Mouse (Mus musculus) layer of hippocampus, postnatal 14 days (tissue): Measurements from ENCODE around the gene Txn1. TPM values are rescaled to one million over a fixed set of nuclear protein-coding genes. Genes with fewer than 3 reads are reported as not detected.
A peak's percentile ranks its signal among the peaks of the same experiment; 100 is the strongest.

Source experiments
- DNase-seq, 2 experiments: peaks; one replicate each; pipeline ENCODE4 v3.0.0; 2021 to 2022; ENCODE audit warnings: low spot score in 2 of 2, mixed read lengths in 1 of 2
- total RNA-seq, 2 experiments: library from RNA; stranded (reverse); gene quantifications; 2 replicates each; pipeline ENCODE4 v1.2.3; 2021

Txn1 gene
- total RNA-seq, 2 experiments from 2014 or later, result 151 to 152 TPM

DNA sequence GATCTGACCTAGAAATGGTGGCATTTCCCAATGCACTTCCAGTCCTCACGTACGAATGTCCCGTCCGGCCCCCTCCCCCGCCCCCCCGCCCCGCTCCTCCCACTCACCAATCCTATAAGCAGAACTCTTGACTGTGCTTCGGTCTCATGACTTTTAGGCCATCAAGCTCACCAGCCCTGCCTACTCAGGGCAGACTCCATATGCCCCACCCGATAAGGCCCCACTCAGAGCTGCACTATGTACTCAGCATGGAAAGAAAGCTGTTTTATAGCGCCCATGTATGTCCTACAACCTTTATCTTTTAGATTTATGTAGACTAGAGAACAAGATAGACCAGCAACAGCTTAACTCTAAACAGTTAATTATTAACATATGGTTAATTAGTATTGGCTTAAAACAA, 9.2 kb downstream of the Txn1 start:
- no peak for DNase-seq

GRCm38 (mm10) chr4:57942892-57943291, 13.3 kb downstream of the Txn1 start:
- DNase-seq, result no peak

GRCm38 (mm10) chr4:57940631-57941030, 15.6 kb downstream of the Txn1 start:
- DNase-seq, result no peak

DNA sequence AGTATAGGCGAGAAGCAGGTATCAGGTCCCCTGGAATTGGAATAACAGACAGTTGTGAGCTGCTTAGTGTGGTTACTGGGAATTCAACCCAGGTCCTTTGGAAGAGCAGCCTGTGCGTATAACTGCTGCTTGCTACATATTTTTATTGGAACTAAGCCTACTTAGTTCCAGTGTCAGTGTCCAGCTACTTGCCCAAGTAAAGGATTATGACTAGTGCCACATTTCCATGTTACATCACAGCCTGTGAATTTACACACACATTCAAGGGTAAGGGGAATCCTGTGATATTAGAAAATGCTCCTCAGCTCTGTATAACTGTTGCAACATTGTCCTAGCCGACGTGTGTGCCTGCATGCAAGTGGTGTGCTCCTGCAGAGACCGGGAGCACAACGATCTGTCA, 18.9 kb downstream of the Txn1 start:
- no peak for DNase-seq

GRCm38 (mm10) chr4:57934181-57934580, 22.0 kb downstream of the Txn1 start:
- no peak for DNase-seq

DNA sequence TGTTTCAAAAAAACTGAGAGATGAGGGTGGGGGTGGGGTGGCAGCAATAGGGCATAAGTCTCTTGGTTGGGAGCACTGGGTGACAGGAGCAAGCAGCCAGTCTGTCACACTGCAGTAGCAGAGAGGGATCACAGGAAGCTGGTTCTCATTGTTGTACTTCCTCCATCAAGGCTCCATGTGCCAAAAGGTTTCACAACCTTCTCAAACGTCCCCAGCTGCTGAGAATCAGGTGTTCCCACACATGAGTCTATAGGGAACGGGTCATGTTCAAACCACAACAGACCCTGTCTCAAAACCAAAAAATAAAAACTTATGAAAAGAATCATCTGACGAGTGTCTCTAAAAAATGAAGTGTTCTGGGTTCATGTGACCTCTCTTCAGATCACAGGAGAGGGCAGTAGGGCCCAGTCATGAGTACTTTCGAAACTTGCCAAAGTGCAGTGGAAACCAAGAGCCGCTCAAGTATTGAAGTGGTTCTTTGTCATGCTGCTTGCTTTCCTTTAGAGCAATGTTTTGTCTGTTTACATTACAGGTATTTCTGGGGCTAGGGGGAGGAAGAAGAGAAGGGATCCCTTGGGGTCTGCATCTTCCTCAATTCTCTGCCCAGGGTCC, 25.5 kb downstream of the Txn1 start:
- no peak for DNase-seq

GRCm38 (mm10) chr4:57927464-57928205, 28.6 kb downstream of the Txn1 start:
- peak in 1 of 2 experiments; percentile 32 for DNase-seq

DNA sequence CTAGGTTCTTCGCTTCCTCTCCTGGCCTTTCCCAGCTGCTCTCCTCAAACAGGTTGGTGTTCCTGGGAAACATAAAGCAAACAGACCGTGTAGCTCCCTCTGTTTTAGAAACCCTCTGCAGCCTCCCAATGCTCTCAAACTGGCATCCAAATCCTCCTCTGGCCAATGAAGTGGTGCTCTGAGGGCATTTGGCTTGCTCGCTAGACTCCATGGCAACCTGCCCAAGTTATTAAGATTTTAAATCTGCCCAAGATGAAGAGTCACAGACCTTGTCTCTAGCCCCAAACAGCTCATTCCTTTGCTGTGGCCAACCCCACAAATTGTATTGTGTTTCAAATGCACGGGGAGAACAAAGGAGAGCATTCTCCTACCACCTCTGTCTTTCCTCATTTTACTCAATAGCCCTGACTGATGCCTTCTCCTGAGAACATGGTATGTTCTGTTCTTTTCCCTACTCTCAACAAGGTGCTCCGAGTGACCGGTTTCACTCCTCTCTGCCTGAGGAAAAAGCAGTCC, 31.6 kb downstream of the Txn1 start:
- no peak for DNase-seq

DNA sequence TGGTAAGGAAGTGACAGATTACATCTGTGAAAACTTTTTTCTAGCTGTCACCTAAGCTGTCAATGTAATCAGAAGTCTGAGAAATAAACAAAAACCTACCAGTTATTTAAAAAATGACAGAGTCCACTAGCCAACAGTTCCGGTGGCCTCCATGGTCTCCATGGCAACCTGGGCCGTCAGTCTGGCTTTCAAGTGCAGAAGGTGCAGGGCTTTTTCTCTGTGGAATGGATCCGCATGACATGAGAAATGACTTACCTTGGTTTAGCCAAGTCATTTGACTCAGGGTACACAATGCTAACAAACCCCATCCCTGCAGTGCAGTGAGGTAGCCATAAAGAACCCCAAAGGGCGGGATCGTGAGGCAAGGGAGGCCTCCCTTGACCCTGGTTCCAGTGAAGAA, 34.0 kb downstream of the Txn1 start:
- no peak for DNase-seq

DNA sequence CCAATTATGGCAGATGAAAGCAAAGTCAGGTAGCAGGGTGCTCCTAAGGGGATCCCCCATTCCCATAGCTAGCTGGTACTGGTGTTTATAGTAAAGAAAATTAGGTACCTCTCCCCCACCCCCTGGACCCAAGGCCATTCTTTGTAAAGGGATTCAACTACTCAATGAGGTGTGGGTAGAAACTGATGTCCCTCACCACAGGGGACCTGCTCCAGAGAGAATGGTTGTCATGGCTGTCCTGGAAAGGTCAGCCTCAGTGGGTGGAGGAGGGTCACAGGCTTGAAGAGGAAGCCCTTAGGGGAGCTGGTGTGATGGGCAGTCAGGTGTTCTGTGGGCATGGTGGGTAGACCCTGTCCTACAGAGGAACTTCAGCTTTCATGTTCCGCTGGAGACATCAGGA, 35.7 kb downstream of the Txn1 start:
- DNase-seq, result no peak

- DNase-seq, result no peak
These were observed 36.5 kb downstream of the Txn1 start for GRCm38 (mm10) chr4:57919494-57920423.

DNA sequence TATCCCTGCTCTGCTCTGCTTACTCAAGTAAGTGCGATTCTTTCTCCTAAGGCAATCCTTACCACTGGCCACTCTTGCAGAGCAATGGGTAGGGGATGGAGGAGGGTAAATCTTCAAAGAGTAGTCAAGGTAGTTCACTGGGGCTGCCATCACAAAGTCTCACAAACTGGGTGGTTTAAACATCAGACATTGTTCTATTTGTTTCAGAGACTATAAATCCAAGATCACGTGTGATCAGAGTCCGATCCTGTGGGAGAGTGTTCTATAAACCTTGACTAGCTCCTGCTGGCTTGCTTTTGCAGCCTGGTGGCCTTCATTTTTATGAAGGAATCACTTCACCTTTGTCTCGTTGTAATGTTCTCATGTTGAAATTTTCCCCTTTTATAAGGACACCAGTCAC, 39.5 kb downstream of the Txn1 start:
- no peak for DNase-seq

DNA sequence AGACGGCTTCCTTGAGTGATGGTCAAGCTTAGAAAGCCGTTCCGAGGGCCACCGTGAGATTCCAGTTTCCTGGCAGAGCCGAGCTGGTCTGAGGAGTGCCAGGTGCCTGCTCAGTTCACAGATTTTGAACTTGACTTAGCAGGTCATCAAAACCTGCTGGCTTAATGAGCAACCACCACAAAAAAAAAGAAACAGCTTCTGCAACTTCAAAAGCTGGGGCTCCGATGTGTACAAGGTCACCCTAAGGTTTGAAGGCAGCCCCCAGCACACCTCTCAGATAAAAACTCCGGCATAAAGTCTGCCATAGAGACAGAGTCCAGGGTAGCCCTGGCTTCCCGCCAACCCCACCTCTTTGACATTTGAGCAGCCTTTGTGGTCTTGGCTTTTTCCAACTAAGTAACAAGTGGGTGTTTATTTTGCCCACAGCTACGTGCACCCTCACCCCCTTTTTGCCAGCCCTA, 40.0 kb downstream of the Txn1 start, which contains the start of gene D630039A03Rik:
D630039A03Rik (minus strand) TSS at position 97 of the 461 bp plus-strand sequence.
- no peak for DNase-seq

DNA sequence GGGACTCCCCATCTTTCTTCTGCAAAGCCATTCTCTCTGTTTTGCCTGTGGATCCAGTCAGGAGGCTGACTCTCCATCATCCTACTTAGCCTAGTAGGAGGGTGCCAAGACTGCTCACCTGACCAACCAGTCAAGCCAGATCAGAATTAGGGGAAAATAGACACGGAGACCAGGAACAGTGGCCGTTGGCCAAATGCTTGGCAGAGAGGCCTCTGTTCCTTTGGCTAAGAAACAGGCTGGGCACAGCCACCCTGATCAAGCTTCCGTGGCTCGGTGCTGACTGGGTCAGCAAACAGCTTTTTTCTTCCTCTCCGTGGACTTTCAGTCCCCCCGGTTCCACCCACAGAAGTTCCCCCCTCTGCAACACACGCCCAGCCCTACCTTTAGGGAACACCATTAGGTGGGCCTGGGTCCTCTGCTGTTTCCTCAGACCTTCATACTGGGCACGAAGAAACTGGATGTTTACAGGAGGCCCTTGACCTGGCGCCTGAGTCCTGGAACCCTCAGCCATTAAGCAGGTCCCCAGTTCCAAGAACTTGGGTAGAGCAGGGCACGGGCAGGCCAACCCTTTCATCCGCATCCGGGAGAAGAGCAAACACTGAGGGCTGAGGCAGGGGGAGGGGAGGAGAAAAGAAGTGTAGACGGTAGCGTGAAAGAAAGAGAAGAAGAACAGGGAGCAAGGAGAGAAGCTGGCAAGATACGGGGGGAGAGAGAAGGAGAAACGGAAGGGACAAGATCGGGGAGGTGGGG, 40.8 kb downstream of the Txn1 start:
- peak; percentile 27 to 50 for DNase-seq

- DNase-seq, result no peak
These were observed 41.7 kb downstream of the Txn1 start for GRCm38 (mm10) chr4:57914193-57915190.

- no peak for DNase-seq
These were observed 43.2 kb downstream of the Txn1 start for GRCm38 (mm10) chr4:57913021-57913420.

DNA sequence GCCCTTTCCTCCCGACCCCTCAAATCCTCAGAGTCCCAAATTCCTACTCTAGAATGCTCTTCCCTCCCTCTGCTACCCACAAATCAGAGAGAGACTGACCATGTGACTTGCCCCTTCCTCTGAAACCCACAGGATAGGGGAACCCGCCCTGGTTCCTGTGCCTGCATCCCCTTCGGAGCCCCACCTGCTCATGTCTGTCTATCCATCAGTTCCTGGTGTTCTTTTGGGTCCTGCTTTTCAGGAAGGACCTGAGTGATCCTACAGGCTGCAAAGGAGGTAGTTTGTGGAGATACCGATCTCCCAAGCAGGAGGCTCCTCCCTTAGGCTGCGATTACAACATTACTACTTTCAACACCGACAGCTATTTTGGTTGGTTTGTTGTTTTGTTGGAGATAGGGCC, 47.4 kb downstream of the Txn1 start:
- DNase-seq, result no peak

DNA sequence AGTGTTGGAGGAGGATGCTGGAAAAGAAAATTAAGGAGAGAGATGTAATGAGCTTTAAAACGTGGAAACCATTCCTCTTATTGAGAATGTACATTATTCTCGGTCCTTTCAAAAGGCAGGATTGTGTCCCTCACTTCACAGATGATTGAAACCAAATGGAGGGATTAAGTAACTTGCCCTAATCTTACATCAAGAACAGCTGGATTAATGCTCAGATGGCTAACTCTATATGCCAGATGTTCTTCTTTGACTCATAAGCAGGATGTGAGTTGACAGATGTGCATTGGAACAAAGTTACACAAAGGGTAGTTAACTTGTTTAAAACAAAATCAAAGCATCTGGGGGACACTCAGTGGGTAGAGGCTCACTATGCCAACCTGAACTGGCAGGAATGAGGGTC, 49.5 kb downstream of the Txn1 start:
- DNase-seq, result no peak

DNA sequence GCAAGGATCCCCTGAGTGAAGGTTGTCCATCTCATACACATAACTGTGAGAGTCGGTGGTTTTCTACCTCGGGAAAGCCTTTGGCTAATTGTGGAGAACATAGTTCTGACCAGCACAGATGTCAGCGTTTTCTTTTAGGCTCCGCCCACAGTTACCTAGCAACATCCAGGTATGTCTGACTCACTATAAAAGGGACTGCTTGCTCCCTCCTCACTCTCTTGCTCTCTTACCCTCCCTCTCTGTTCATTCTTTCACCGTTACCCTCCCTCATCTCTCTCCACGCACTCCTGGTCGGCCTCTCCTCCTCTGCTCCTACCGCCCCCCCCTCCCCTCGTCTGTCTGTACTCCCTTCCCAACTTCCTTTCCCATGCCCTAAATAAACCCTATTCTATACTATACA, 51.6 kb downstream of the Txn1 start:
- DNase-seq, result no peak
